Mouse (Mus musculus): ENCODE data around the gene 1700030K09Rik.

1700030K09Rik gene

DNA sequence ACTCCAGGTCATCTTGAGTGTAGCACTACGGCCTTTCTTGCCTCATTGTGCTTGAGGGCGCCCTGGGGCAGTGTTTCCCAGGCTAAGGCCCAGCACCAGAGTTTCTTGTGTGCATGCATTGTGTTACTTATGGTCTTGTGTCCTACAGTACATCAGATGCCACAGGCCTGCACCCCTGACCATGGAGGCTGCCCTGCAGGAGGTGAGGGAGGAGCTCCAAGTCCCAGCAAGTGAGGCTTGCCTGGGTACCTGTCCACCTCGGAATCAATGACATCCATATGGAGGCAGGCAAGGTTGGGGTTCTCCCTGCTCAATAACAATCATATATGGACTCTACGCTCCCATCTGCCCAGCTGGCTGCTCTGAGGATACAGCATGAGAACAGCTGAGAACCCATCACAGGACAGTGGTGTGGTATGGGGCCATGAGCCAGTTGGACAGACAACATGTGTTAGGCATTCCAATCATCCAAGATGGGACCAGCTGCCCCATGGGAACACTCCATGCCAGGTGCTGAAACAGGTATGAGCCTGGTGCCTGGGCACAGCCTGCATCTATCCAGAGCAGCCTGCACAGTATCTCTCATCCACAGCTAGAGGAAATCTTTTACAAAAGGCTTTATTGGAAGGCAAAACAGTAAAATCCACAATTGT lies 16.3 kb downstream of the 1700030K09Rik start:
- DNase-seq (ENCODE audit: low read depth) = no peak

- no peak for DNase-seq (ENCODE audit: low read depth)
These were observed 20.5 kb downstream of the 1700030K09Rik start for GRCm38 (mm10) chr8:72464211-72464610.

DNA sequence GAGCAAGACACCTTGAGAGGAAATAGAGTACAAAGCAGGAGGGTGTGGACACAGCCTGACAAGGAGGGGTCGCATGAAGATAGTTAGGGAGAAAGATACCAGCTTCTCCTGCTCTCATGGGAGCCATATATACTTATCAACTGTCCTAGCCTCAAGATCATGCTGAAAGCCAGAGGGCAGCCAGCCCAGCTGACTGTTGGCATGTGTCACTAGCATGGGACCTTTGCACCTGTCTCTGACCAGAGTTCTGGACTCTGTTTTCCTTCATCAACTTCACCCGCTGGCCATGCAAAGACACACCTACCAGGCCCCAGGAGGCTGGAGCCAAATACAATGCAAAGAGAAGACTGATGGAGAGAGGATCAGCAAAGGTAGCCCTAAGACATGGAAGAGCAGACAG lies 25.6 kb downstream of the 1700030K09Rik start:
- DNase-seq (ENCODE audit: low read depth) = no peak

GRCm38 (mm10) chr8:72469984-72470383 lies 26.3 kb downstream of the 1700030K09Rik start:
- no peak for DNase-seq (ENCODE audit: low read depth)

GRCm38 (mm10) chr8:72470684-72471083 lies 27.0 kb downstream of the 1700030K09Rik start:
- no peak for DNase-seq (ENCODE audit: low read depth)

DNA sequence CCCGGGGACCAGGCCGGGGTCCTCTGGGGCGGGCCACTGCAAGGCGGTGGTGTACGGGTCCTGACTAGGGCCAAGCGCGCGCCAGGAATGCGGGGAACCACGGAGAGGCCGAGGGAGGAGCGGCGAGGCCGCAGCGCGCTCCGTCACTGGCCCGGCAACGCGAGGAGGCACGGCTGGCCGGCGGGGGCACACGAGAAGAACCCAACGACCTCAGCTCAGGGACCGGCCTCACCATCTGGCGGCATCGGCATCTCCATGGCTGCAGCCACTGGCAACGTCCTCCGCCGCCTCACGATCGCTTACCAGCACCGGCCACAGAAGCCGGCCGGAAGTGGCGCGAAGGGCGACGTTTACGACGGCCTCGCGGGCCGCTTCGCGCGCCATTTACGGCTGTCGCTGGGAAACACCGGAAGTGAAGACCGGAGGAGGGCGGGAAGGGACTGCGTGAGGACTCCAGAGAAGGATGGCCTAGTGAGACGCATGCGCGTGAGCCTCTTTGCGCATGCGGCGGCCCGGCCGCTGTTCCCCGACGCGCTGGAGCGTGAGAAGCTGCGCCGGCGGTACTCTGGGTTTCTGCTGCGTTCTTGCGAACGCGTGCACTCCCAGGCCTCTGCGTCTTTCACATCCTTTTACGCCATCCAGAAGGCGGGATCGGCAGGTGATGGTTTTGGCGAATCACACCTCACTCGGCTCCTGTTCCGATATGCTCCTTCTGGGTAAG lies 31.3 kb downstream of the 1700030K09Rik start, which contains the start of gene Cherp:
Gene Cherp (minus strand): TSS at position 401 of the 721 bp plus-strand sequence.
- peak; percentile 99 for DNase-seq (ENCODE audit: low read depth)

DNA sequence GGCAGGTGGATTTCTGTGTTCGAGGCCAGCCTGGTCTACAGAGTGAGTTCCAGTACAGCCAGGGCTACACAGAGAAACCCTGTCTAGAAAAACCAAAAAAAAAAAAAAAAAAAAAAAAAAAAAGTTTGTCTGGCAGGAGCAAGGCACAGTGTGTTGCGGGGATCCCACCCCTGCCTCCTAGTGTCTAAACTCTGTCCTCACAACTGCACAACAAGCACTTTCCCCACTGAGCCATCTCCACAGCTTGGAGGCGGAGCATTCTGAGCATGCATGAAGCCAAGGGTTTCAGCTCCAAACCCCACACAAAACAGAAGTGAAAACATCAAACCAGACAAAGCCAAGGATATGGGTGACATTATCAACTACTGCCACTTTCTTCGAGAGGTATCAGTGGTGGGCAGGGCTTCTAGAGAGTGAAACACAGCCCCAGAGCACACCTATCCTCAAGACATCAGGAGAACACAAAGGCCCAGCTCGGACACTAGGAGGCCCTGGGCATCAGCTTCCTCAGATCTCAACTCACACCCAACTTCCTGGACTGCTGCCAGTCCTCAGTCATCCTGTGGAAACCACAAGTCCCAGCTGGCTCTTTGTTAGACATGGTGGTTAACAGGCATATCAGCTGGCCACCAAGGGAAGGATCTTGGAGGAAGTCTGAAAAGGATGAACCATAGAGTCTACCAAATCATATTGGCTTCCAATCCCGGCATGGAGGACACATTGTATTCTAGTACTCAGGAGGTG lies 41.9 kb downstream of the 1700030K09Rik start:
- peak; percentile 95 for DNase-seq (ENCODE audit: low read depth)

DNA sequence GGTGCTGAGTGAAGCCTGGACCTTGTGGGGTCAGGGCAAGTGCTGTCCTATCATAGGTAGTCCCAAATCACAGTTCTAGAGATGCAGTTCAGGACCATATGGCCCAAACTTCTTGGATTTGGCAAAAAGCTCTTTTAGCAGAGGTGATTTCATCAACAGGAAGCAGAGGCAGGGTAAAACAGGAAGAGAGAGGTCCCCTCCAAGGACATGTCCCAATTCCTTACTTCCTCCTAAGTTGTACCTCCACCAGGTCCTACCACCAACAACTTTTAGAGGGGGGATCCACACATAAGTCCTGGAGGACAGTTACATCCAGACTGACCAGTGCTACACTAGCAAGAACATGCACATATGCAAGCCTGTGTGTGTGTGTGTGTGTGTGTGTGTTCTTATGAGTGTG lies 43.3 kb downstream of the 1700030K09Rik start:
- peak; percentile 48 for DNase-seq (ENCODE audit: low read depth)

- no peak for DNase-seq (ENCODE audit: low read depth)
These were observed 47.3 kb downstream of the 1700030K09Rik start for GRCm38 (mm10) chr8:72491017-72491416.

DNA sequence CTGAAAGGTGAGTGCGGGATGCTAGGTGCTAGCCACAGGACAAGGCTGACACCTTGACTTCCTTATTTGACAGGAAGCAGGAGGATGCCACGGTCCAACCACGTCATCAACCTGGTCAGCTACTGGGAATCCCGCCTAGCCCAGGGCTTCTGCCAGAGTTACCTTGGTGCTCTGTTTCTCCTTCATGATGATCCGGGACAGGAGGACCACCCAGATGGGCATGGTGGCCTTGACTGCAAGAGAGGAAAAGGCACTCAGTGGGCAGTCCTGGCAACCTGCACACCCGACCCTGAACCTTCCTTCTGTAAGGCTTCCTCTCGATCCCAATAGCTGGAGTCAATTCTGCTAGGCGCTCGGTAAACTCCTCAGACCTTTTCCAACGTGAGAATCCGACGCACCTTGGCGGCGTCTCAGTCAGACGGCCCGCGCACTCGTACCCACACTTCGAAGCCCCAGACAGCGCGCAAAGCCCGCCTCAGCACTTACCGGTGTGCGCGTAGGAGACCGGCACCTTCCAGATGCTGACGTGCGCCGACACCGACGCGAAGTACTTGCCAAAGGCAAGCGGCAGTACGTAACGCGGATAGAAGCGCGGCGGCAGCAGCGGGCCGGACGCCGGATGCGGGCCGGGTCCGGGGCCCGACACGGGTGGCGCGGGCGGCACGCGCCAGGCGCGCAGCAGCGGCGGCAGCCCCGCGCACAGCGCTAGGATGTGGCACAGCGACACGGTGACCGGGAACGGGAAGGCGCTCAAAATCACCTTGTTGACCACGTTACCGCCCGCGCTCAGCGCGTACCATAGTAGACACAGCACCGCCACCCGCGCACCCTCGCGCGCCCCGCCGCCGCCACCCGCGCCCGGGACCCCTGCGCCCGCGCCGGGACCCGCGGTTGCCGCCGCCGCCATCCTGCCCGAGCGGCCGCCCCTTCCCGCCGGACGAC lies 48.3 kb downstream of the 1700030K09Rik start, which contains the start of gene Slc35e1:
Gene Slc35e1 (minus strand): TSS at position 935 of the 942 bp plus-strand sequence.
- peak; percentile 44 for DNase-seq (ENCODE audit: low read depth)

- DNase-seq (ENCODE audit: low read depth) = peak; percentile 99
These were observed 49.0 kb downstream of the 1700030K09Rik start for GRCm38 (mm10) chr8:72492622-72493081.

- DNase-seq (ENCODE audit: low read depth) = no peak
These were observed 49.7 kb downstream of the 1700030K09Rik start for GRCm38 (mm10) chr8:72493381-72493780.

- no peak for DNase-seq (ENCODE audit: low read depth)
These were observed 51.9 kb downstream of the 1700030K09Rik start for GRCm38 (mm10) chr8:72495411-72496111.

- no peak for DNase-seq (ENCODE audit: low read depth)
These were observed 52.5 kb downstream of the 1700030K09Rik start for GRCm38 (mm10) chr8:72496217-72496616.

GRCm38 (mm10) chr8:72497911-72498310 lies 54.2 kb downstream of the 1700030K09Rik start:
- DNase-seq (ENCODE audit: low read depth) = no peak

GRCm38 (mm10) chr8:72498527-72498926 lies 54.8 kb downstream of the 1700030K09Rik start:
- no peak for DNase-seq (ENCODE audit: low read depth)

- no peak for DNase-seq (ENCODE audit: low read depth)
These were observed 56.0 kb downstream of the 1700030K09Rik start for GRCm38 (mm10) chr8:72499521-72500284.

DNA sequence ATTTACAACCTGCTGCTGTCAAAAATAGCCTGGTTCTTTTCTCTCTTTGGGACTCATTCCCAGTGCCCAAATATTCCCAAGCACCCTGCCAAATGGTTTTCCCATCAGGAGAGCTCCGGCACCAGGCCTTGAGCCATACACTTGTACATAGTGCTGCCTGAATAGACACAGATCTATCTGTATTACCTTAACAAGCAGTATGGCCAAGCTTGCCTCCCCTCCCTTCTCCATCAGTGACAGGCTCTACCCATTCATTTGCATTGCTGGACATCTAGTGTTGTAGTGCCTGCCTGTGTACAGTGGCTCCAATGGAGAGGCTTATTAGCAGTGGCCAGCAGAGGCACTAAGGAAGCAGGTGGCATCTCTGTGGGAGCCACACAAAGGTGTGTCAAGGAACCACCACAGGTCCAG lies 56.8 kb downstream of the 1700030K09Rik start:
- DNase-seq (ENCODE audit: low read depth) = no peak

DNA sequence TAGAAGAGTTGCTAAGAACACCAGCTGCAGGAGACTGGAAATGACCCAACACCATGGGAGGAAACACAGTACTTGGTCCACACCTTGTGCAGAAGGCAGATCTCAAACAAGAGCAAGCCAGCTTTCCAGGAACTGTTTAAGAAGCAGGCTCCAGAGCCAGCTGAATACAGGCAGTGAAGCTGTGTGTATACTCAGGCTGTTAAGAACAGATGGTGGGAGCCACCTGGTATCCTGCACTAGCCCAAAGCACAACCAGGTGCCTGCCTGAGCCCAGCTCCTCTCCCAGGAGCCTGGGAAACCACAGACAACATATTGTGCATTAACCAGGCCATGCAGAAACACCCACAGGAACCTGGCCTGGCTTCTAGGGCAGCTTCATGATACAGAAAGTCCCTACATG lies 60.5 kb downstream of the 1700030K09Rik start:
- DNase-seq (ENCODE audit: low read depth) = no peak

Data from 416B (cell line).